In genomic region chr19:32225097-32225490, GRCm38 (mm10) we compare ENCODE assay signal across 13 mouse cellular contexts.
DNase-seq lines count a peak whose midpoint lies in the region; ATAC-seq and TF ChIP-seq lines count a peak whose summit lies in the region.
"Had no signal": no experiment of that assay in that cellular context is flagged by ENCODE, and none has a peak within 500 bp of the region (broad histone marks: within the 10 kb centered on the region; RNA-seq: fewer than 3 reads in every experiment).

No protein-coding gene starts in this region.

- H3K9ac ChIP-seq in liver, embryonic 12.5 days, result no peak overlapping the region
- H3K9ac ChIP-seq in liver, embryonic 15.5 days, result no peak overlapping the region
- no peak overlapping the region for H3K9ac ChIP-seq in hindbrain, embryonic 14.5 days
- H3K9ac ChIP-seq: hindbrain, embryonic 12.5 days had no signal

- peak overlapping the region; percentile 41 for H3K27ac ChIP-seq in gastrocnemius, adult 2 months
- H3K27ac ChIP-seq in liver, embryonic 12.5 days, result peak overlapping the region; percentile 18; the same call in 1 of the 2 replicates
- peak overlapping the region; percentile 52 for H3K27ac ChIP-seq in liver, embryonic 15.5 days (replicated peaks)
- no peak overlapping the region for H3K27ac ChIP-seq in hindbrain, embryonic 14.5 days
- H3K27ac ChIP-seq in kidney, adult 2 months (ENCODE audit: insufficient read depth, low read depth, low read length), result no peak overlapping the region
- H3K27ac ChIP-seq: hindbrain, embryonic 12.5 days had no signal

- H3K36me3 ChIP-seq in liver, embryonic 12.5 days, result peaks cover 59% of the 10 kb centered on the region
- H3K36me3 ChIP-seq in liver, embryonic 15.5 days (replicated peaks), result peaks cover 49% of the 10 kb centered on the region
- H3K36me3 ChIP-seq in hindbrain, embryonic 14.5 days (replicated peaks; ENCODE audit: control insufficient read depth, insufficient read depth), result no peaks in the 10 kb centered on the region
- H3K36me3 ChIP-seq in kidney, adult 2 months (ENCODE audit: control insufficient read depth, insufficient read depth, low read length), result no peaks in the 10 kb centered on the region
- H3K36me3 ChIP-seq: hindbrain, embryonic 12.5 days had no signal

- 68% methylated on average over 9 of the region's 9 CpGs for WGBS in liver, embryonic 12.5 days (ENCODE audit: insufficient replicate concordance)
- 56% methylated on average over 9 of the region's 9 CpGs for WGBS in liver, embryonic 15.5 days (ENCODE audit: insufficient replicate concordance)
- WGBS in hindbrain, embryonic 14.5 days, result 69% methylated on average over 9 of the region's 9 CpGs
- WGBS in kidney, adult 2 months, result 73% methylated on average over 9 of the region's 9 CpGs

- no peaks in the 10 kb centered on the region for H3K27me3 ChIP-seq in liver, embryonic 12.5 days (replicated peaks)
- H3K27me3 ChIP-seq in liver, embryonic 15.5 days, result no peaks in the 10 kb centered on the region
- no peaks in the 10 kb centered on the region for H3K27me3 ChIP-seq in hindbrain, embryonic 14.5 days (ENCODE audit: control insufficient read depth, insufficient read depth, low read length)
- no peaks in the 10 kb centered on the region for H3K27me3 ChIP-seq in kidney, adult 2 months (replicated peaks; ENCODE audit: control insufficient read depth, insufficient read depth, low read length)
- H3K27me3 ChIP-seq: hindbrain, embryonic 12.5 days had no signal

- TF ChIP-seq CTCF in gastrocnemius, adult 2 months (IDR thresholded peaks at IDR 0.05), result peak; percentile 27; the same call in 1 of the 2 replicates
- no peak for TF ChIP-seq CTCF in kidney, adult 2 months (conservative IDR thresholded peaks at IDR 0.05; ENCODE audit: insufficient read depth, insufficient read length, low read depth, low read length)

- ATAC-seq in liver, embryonic 12.5 days, result no peak
- no peak for ATAC-seq in liver, embryonic 15.5 days (ENCODE audit: insufficient read depth)
- ATAC-seq in hindbrain, embryonic 14.5 days (ENCODE audit: low FRiP score), result no peak

- intact Hi-C loops in gastrocnemius, adult 2 months (cut with DNase I), result no loop called here
- intact Hi-C loops in gastrocnemius, postnatal 36 days (cut with DNase I), result no loop called here

- no peak for TF ChIP-seq POLR2A in kidney, adult 2 months (IDR thresholded peaks at IDR 0.05; ENCODE audit: low read depth, low read length)

- H3K4me1 ChIP-seq in liver, embryonic 12.5 days, result peaks cover 77% of the 10 kb centered on the region
- peaks cover 85% of the 10 kb centered on the region for H3K4me1 ChIP-seq in liver, embryonic 15.5 days (replicated peaks)
- H3K4me1 ChIP-seq in hindbrain, embryonic 14.5 days (replicated peaks; ENCODE audit: control insufficient read depth, insufficient read depth, low read length), result no peaks in the 10 kb centered on the region
- H3K4me1 ChIP-seq in kidney, adult 2 months (ENCODE audit: control insufficient read depth, insufficient read depth, low read length), result no peaks in the 10 kb centered on the region; the same call in 1 of the 2 replicates
- H3K4me1 ChIP-seq: hindbrain, embryonic 12.5 days had no signal

- H3K9me3 ChIP-seq in liver, embryonic 12.5 days (replicated peaks), result no peaks in the 10 kb centered on the region
- no peaks in the 10 kb centered on the region for H3K9me3 ChIP-seq in liver, embryonic 15.5 days (replicated peaks)
- H3K9me3 ChIP-seq in hindbrain, embryonic 14.5 days (ENCODE audit: control insufficient read depth, low read length), result no peaks in the 10 kb centered on the region
- H3K9me3 ChIP-seq: hindbrain, embryonic 12.5 days had no signal

- no peak overlapping the region for H3K4me2 ChIP-seq in liver, embryonic 12.5 days
- H3K4me2 ChIP-seq in liver, embryonic 15.5 days, result no peak overlapping the region
- H3K4me2 ChIP-seq in hindbrain, embryonic 14.5 days (replicated peaks), result no peak overlapping the region
- H3K4me2 ChIP-seq: hindbrain, embryonic 12.5 days had no signal

- H3K4me3 ChIP-seq in gastrocnemius, adult 2 months, result no peak overlapping the region
- H3K4me3 ChIP-seq in liver, embryonic 12.5 days, result no peak overlapping the region
- no peak overlapping the region for H3K4me3 ChIP-seq in liver, embryonic 15.5 days (replicated peaks)
- no peak overlapping the region for H3K4me3 ChIP-seq in hindbrain, embryonic 14.5 days (replicated peaks; ENCODE audit: low read length)
- H3K4me3 ChIP-seq in kidney, adult 2 months (ENCODE audit: insufficient read depth, low read depth, low read length), result no peak overlapping the region
- H3K4me3 ChIP-seq: hindbrain, embryonic 12.5 days; myocyte had no signal

- no peak for DNase-seq in gastrocnemius, adult 2 months
- no peak for DNase-seq in gastrocnemius, postnatal 36 days
- DNase-seq in liver, result no peak
- DNase-seq in R1 (ENCODE audit: low read depth, low spot score), result peak; percentile 50
- no peak for DNase-seq in hindbrain, embryonic 14.5 days (ENCODE audit: low spot score)
- no peak for DNase-seq in kidney, adult 2 months
- DNase-seq: gastrocnemius, postnatal 14 days; kidney, postnatal 14 days; spleen, adult 18-20 months had no signal

Comparison
In these comparisons a context has a peak if more than half of its experiments do, and no peak if none do; other contexts are left out.
1. H3K27ac ChIP-seq: peak in gastrocnemius, adult 2 months (single experiment), liver, embryonic 12.5 days (single experiment) and liver, embryonic 15.5 days (single experiment); none in hindbrain, embryonic 14.5 days (single experiment) and kidney, adult 2 months (single experiment).